Mouse (Mus musculus) lung, embryonic 16.5 days (tissue): ENCODE measurements at regions not wholly inside any gene's neighbourhood (a gene's known extent, or its start where the extent isn't known, plus 50 kb on each side); places are given as distances from the start of the nearest gene placed in this dataset.

Experiments used
- ATAC-seq: fragments of 200-750 bp; cut with Nextera tagmentation; 2 replicates; pipeline ENCODE4 v1.8.0; 2017; ENCODE audit warnings: low read depth, mild to moderate bottlenecking, moderate library complexity
- H3K27ac ChIP-seq: fragments of 300-500 bp; sonication (generic); 2 replicates; pipeline ENCODE4 v1.5.1; 2014; ENCODE audit warnings: mild to moderate bottlenecking, control low read depth, low read length
- H3K27me3 ChIP-seq: fragments of 300-500 bp; sonication (generic); 2 replicates; pipeline ENCODE4 v1.6.1; 2014; ENCODE audit warnings: low read depth, low read length, mixed read lengths; ENCODE audit not compliant: control insufficient read depth, insufficient read depth
- H3K36me3 ChIP-seq: fragments of 300-500 bp; sonication (generic); 2 replicates; pipeline ENCODE4 v1.6.1; 2014; ENCODE audit warnings: low read length; ENCODE audit not compliant: control insufficient read depth, insufficient read depth
- H3K4me1 ChIP-seq: fragments of 300-500 bp; sonication (generic); replicated peaks from 2 replicates; pipeline ENCODE4 v1.6.1; 2014; ENCODE audit warnings: low read length, mixed read lengths; ENCODE audit not compliant: control insufficient read depth, insufficient read depth
- H3K4me2 ChIP-seq: fragments of 300-500 bp; sonication (generic); 2 replicates; pipeline ENCODE4 v1.6.1; 2014; ENCODE audit warnings: low read depth, low read length, control low read depth
- H3K4me3 ChIP-seq: fragments of 300-500 bp; sonication (generic); 2 replicates; pipeline ENCODE4 v1.5.1; 2014; ENCODE audit warnings: mild to moderate bottlenecking, low read length, control low read depth
- H3K9ac ChIP-seq: fragments of 300-500 bp; sonication (generic); 2 replicates; pipeline ENCODE4 v1.6.1; 2014; ENCODE audit warnings: low read length, control low read depth
- H3K9me3 ChIP-seq: fragments of 300-500 bp; sonication (generic); 2 replicates; pipeline ENCODE4 v1.6.1; 2016; ENCODE audit warnings: low read length; ENCODE audit not compliant: control insufficient read depth
- WGBS: fragments of 180-500 bp; shearing (Covaris S2); extraction: QIAGEN DNeasy Blood & Tissue Kit; methylation state at CpG from one replicate; pipeline ENCODE4 v1.1.7; 2014; 5-methylcytosine and 5-hydroxymethylcytosine counted together

DNA sequence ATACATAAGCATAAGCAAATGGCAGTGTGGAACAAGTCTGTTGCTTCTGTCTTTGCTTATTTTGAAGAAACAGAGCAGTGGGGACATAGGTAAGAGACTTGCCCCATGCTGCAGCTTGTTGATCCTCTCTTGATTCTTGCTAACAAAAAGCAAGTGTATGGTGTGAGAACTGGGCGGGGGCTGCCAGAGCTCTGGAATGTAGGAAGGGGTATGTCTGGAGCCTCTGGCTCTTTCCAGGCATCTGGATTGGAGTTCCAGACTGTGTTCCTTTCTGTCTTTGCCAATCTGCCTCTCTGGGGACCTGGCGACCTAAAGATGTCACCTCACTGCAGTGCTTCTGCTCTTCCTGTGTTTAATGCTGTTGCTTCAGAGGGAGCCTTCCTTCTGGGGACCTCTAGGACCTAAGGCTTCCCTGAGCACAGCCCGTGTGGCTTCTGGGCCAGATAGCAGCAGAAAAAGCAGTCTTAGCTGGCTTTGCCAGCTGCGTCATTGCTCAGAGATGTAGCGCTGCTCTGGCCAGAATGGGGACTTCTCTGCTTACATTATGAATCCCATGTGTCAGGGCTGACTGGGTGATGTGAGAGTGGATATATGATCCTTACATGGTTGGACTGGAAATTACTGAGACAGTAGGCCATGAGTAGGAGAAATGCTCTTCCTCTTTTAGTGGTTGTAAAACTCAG is 138.1 kb upstream of the Slit3 start:
- H3K27me3 ChIP-seq = no peaks in the 10 kb centered on the region
- 43% methylated on average over 5 of the region's 5 CpGs for WGBS
- peaks cover 6% of the 10 kb centered on the region; the same call in 1 of the 2 replicates for H3K4me1 ChIP-seq
- H3K9ac ChIP-seq = no peak overlapping the region
- H3K36me3 ChIP-seq = no peaks in the 10 kb centered on the region
- no peak overlapping the region for H3K4me3 ChIP-seq
- no peaks in the 10 kb centered on the region for H3K9me3 ChIP-seq
- H3K4me2 ChIP-seq = no peak overlapping the region
- peak; percentile 95 for ATAC-seq
- peak overlapping the region; percentile 88 for H3K27ac ChIP-seq

- H3K4me2 ChIP-seq = no peak overlapping the region
- H3K4me3 ChIP-seq = no peak overlapping the region
- no peaks in the 10 kb centered on the region for H3K9me3 ChIP-seq
- WGBS = 67% methylated on average over 1 of the region's 1 CpGs
- peak overlapping the region; percentile 5; the same call in 1 of the 2 replicates for H3K27ac ChIP-seq
- H3K27me3 ChIP-seq = no peaks in the 10 kb centered on the region
- no peak overlapping the region for H3K9ac ChIP-seq
- ATAC-seq = no peak
- no peaks in the 10 kb centered on the region for H3K36me3 ChIP-seq
- peaks cover 8% of the 10 kb centered on the region for H3K4me1 ChIP-seq
These were observed 140.8 kb upstream of the Slit3 start for GRCm38 (mm10) chr11:34980210-34980609.

DNA sequence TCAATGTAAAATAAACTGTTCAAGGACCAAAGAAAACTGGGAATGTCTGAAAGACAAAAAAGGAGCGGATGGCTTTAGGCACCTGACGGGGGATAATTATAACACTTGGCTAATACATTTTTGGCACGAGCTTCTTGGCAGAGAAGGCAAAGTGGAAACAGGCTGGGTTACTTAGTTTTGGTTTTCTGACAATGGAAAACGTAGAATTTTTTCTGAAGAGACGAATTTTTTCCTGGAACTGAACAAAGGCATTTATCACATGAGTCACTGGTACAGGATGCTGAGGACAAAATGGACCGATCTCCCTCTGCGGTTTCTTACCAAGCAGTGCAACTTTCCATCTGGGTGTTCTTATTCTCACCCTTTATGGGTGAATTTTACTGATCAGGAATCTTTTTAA is 143.2 kb upstream of the Slit3 start:
- Histone ChIP-seq H3K4me3 (no peak overlapping the region), H3K4me1 (peaks cover 13% of the 10 kb centered on the region), H3K27me3 (no peaks in the 10 kb centered on the region), H3K9me3 (no peaks in the 10 kb centered on the region), H3K27ac (no peak overlapping the region), H3K4me2 (no peak overlapping the region), H3K36me3 (no peaks in the 10 kb centered on the region), H3K9ac (no peak overlapping the region)
- no peak for ATAC-seq
- WGBS = 75% methylated on average over 7 of the region's 7 CpGs

- H3K9ac ChIP-seq = no peak overlapping the region
- no peaks in the 10 kb centered on the region for H3K9me3 ChIP-seq
- peaks cover 11% of the 10 kb centered on the region for H3K4me1 ChIP-seq
- no peaks in the 10 kb centered on the region for H3K27me3 ChIP-seq
- no peak overlapping the region for H3K27ac ChIP-seq
- no peak overlapping the region for H3K4me3 ChIP-seq
- H3K36me3 ChIP-seq = no peaks in the 10 kb centered on the region
- no peak for ATAC-seq
- 42% methylated on average over 8 of the region's 8 CpGs for WGBS
- no peak overlapping the region for H3K4me2 ChIP-seq
These were observed 142.4 kb upstream of the Spdl1 start for GRCm38 (mm10) chr11:34975771-34976302.

- Histone ChIP-seq H3K36me3 (no peaks in the 10 kb centered on the region), H3K9ac (no peak overlapping the region), H3K4me2 (no peak overlapping the region), H3K9me3 (no peaks in the 10 kb centered on the region), H3K27ac (peak overlapping the region; percentile 30; the same call in 1 of the 2 replicates), H3K4me3 (no peak overlapping the region), H3K4me1 (peaks cover 11% of the 10 kb centered on the region), H3K27me3 (no peaks in the 10 kb centered on the region)
- WGBS = 31% methylated on average over 1 of the region's 1 CpGs
- ATAC-seq = peak; percentile 97
These were observed 140.1 kb upstream of the Spdl1 start for GRCm38 (mm10) chr11:34973467-34973921.

DNA sequence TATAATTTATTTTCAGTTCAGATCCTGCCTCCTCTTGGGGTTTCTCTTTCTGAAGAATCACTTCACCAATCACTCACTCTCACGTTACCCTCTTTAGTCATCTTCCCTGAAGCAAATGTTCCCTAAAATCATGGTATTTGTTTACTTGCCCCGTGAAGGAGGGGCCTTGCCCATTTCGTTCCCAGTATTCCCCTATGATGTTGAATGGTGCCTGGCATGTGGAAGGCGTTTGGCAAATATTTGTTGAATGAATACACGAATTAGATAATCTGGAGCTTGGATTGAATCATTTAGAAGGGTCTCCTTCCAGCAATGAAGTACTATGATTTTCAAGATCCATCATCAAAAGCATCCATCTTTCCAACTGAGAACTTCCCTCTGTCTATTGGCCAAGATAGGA is 139.6 kb upstream of the Spdl1 start:
- WGBS = 30% methylated on average over 5 of the region's 5 CpGs
- H3K9me3 ChIP-seq = no peaks in the 10 kb centered on the region
- peak overlapping the region; percentile 30; the same call in 1 of the 2 replicates for H3K27ac ChIP-seq
- peak; percentile 10; the same call in 1 of the 2 replicates for ATAC-seq
- H3K27me3 ChIP-seq = no peaks in the 10 kb centered on the region
- no peaks in the 10 kb centered on the region for H3K36me3 ChIP-seq
- H3K4me3 ChIP-seq = no peak overlapping the region
- no peak overlapping the region for H3K4me2 ChIP-seq
- no peak overlapping the region for H3K9ac ChIP-seq
- H3K4me1 ChIP-seq = peaks cover 11% of the 10 kb centered on the region

DNA sequence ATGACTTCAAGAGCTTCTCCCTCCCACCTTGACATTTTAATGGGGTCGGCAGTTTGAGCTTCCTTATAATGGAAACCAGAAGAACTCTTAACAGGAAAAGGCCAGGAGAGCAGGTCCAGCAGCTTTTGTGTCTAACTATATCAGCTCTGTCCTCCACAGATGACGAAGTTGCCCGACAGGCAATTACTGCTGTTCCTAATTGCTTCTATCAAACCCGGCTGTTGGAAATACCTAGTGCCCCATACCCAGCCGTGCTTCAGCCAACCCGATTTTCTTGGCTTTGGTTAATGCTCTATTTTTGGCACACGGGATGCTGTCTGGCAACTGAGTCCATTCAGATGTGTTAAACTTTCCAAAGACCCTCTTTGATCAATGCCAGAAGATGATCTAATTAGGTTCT is 125.8 kb upstream of the Spdl1 start:
- H3K4me1 ChIP-seq = no peaks in the 10 kb centered on the region
- H3K4me3 ChIP-seq = no peak overlapping the region
- H3K27ac ChIP-seq = no peak overlapping the region
- H3K36me3 ChIP-seq = no peaks in the 10 kb centered on the region
- no peak for ATAC-seq
- H3K9ac ChIP-seq = no peak overlapping the region
- H3K27me3 ChIP-seq = no peaks in the 10 kb centered on the region
- H3K9me3 ChIP-seq = no peaks in the 10 kb centered on the region
- no peak overlapping the region for H3K4me2 ChIP-seq
- whole genome bisulfite sequencing = 68% methylated on average over 7 of the region's 7 CpGs

- H3K9ac ChIP-seq = no peak overlapping the region
- no peak overlapping the region for H3K4me3 ChIP-seq
- no peaks in the 10 kb centered on the region for H3K36me3 ChIP-seq
- peak overlapping the region; percentile 45; the same call in 1 of the 2 replicates for H3K27ac ChIP-seq
- ATAC-seq = peak; percentile 90
- peaks cover 5% of the 10 kb centered on the region for H3K4me1 ChIP-seq
- no peaks in the 10 kb centered on the region; the same call in 1 of the 2 replicates for H3K9me3 ChIP-seq
- no peak overlapping the region for H3K4me2 ChIP-seq
- WGBS = 48% methylated on average over 4 of the region's 4 CpGs
- no peaks in the 10 kb centered on the region for H3K27me3 ChIP-seq
These were observed 108.3 kb upstream of the Spdl1 start for GRCm38 (mm10) chr11:34941486-34942456.

GRCm38 (mm10) chr11:34940151-34940550 is 106.7 kb upstream of the Spdl1 start:
- no peak overlapping the region for H3K4me2 ChIP-seq
- H3K9me3 ChIP-seq = no peaks in the 10 kb centered on the region; the same call in 1 of the 2 replicates
- H3K27ac ChIP-seq = no peak overlapping the region
- H3K4me1 ChIP-seq = peaks cover 5% of the 10 kb centered on the region
- no peaks in the 10 kb centered on the region for H3K27me3 ChIP-seq
- 79% methylated on average over 8 of the region's 8 CpGs for WGBS
- no peak overlapping the region for H3K9ac ChIP-seq
- no peaks in the 10 kb centered on the region for H3K36me3 ChIP-seq
- no peak overlapping the region for H3K4me3 ChIP-seq
- ATAC-seq = no peak
